Mouse (Mus musculus) heart, embryonic 14.5 days (tissue): ENCODE results near the gene Disp2. TPM values are rescaled to one million over a fixed set of nuclear protein-coding genes. Genes with fewer than 3 reads are reported as not detected.

Source experiments
- ATAC-seq: fragments of 200-750 bp; cut with Nextera tagmentation; 2 replicates; pipeline ENCODE4 v1.8.0; 2017; ENCODE audit warnings: low read depth, moderate TSS enrichment; ENCODE audit not compliant: insufficient number of reproducible peaks, insufficient read depth, low FRiP score
- H3K27ac ChIP-seq, 2 experiments: fragments of 200-500 bp in 1 of 2; fragments of 300-500 bp in 1 of 2; sonication (generic) in 1 of 2; replicated peaks in 1 of 2; 2 replicates each; pipeline ENCODE4 v1.5.1; 2012 to 2014; ENCODE audit warnings: low read depth in 2 of 2, low read length in 2 of 2, control low read depth in 1 of 2, mild to moderate bottlenecking in 1 of 2, mixed read lengths in 1 of 2; ENCODE audit not compliant: control insufficient read depth in 1 of 2, insufficient read depth in 1 of 2
- H3K27me3 ChIP-seq: fragments of 300-500 bp; sonication (generic); 2 replicates; pipeline ENCODE4 v1.6.1; 2014; ENCODE audit warnings: mild to moderate bottlenecking, low read length, control low read depth; ENCODE audit not compliant: control insufficient read depth, insufficient read depth
- H3K36me3 ChIP-seq: fragments of 300-500 bp; sonication (generic); 2 replicates; pipeline ENCODE4 v1.6.1; 2014; ENCODE audit warnings: mild to moderate bottlenecking, control low read depth, low read length, mixed read lengths; ENCODE audit not compliant: control insufficient read depth, insufficient read depth
- H3K4me1 ChIP-seq, 2 experiments: fragments of 200-500 bp in 1 of 2; fragments of 300-500 bp in 1 of 2; sonication (generic) in 1 of 2; 2 replicates each; pipeline ENCODE4 v1.6.1; 2012 to 2014; ENCODE audit warnings: low read length in 2 of 2, control low read depth in 1 of 2, mixed read lengths in 1 of 2; ENCODE audit not compliant: control insufficient read depth in 2 of 2, insufficient read depth in 2 of 2
- H3K4me2 ChIP-seq: fragments of 300-500 bp; sonication (generic); 2 replicates; pipeline ENCODE4 v1.6.1; 2014; ENCODE audit warnings: mild to moderate bottlenecking, low read length
- H3K4me3 ChIP-seq, 2 experiments: fragments of 200-500 bp in 1 of 2; fragments of 300-500 bp in 1 of 2; sonication (generic) in 1 of 2; 2 replicates each; pipeline ENCODE4 v1.5.1; 2012 to 2014; ENCODE audit warnings: low read length in 2 of 2, mild to moderate bottlenecking in 2 of 2, control low read depth in 1 of 2, low read depth in 1 of 2, moderate library complexity in 1 of 2; ENCODE audit not compliant: control insufficient read depth in 1 of 2, insufficient read depth in 1 of 2
- H3K9ac ChIP-seq: fragments of 300-500 bp; sonication (generic); 2 replicates; pipeline ENCODE4 v1.6.1; 2014; ENCODE audit warnings: mild to moderate bottlenecking, low read length
- H3K9me3 ChIP-seq: fragments of 300-500 bp; sonication (generic); 2 replicates; pipeline ENCODE4 v1.6.1; 2016; ENCODE audit warnings: low read length, control low read depth; ENCODE audit not compliant: control insufficient read depth
- WGBS: fragments of 180-500 bp; shearing (Covaris S2); extraction: QIAGEN DNeasy Blood & Tissue Kit; methylation state at CpG from one replicate; pipeline ENCODE4 v1.1.7; 2014; 5-methylcytosine and 5-hydroxymethylcytosine counted together
- polyA plus RNA-seq: library from polyadenylated mRNA; unstranded; fragments of >200 nt; fragmentation: Nextera tagmentation; extraction: Ambion mirVana; gene quantifications from 2 replicates; pipeline ENCODE4 v1.2.1, GENCODE M21; 2014

The Disp2 gene
- polyA plus RNA-seq, 1 experiment from 2014 or later: 0.27 TPM

DNA sequence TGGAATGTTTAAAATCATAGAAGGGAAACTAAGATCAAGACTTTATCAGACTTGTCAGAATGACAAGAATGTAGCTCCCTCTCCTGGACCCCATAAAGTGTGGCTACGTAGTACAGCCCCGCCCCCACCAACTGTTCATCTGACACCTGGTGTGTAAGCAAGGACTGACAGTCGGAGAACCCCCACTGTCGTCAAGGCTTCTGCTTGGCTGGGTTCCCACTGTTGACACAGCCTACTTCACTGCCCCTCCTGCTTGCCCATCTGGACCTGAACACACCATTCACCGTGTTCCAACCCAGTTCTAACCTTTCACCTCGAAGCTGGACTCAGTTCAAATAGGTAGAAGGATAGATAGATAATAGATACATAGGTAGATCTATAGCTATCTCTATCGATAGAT is 66.7 kb downstream of the Disp2 start:
- no peak overlapping the region for H3K9ac ChIP-seq
- H3K4me2 ChIP-seq: no peak overlapping the region
- no peaks in the 10 kb centered on the region for H3K9me3 ChIP-seq
- H3K36me3 ChIP-seq: no peaks in the 10 kb centered on the region
- no peak overlapping the region for H3K27ac ChIP-seq
- no peaks in the 10 kb centered on the region for H3K27me3 ChIP-seq
- no peak for ATAC-seq
- no peak overlapping the region for H3K4me3 ChIP-seq
- peaks cover 3 to 4% of the 10 kb centered on the region in 2 experiments; a peak in 1 of 4 replicates for H3K4me1 ChIP-seq
- WGBS: 43% methylated on average over 7 of the region's 7 CpGs

- no peak overlapping the region for H3K9ac ChIP-seq
- H3K4me2 ChIP-seq: no peak overlapping the region
- no peak overlapping the region for H3K27ac ChIP-seq
- no peak for ATAC-seq
- H3K4me3 ChIP-seq: no peak overlapping the region
- H3K4me1 ChIP-seq: no peaks in the 10 kb centered on the region
- WGBS: 30% methylated on average over 3 of the region's 3 CpGs
- H3K27me3 ChIP-seq: no peaks in the 10 kb centered on the region
- H3K36me3 ChIP-seq: no peaks in the 10 kb centered on the region
- H3K9me3 ChIP-seq: no peaks in the 10 kb centered on the region
Observed at GRCm38 (mm10) chr2:118851756-118852155, 72.2 kb downstream of the Disp2 start.

Other genes with a start within 250 kb of the Disp2 start
- 2.1 and 6.3 TPM in 2 replicates for gene Bmf, start 230.0 kb upstream of the Disp2 start, polyA plus RNA-seq
- gene Bub1b, start 181.5 kb upstream of the Disp2 start, polyA plus RNA-seq: 66.8 and 67.1 TPM in 2 replicates
- gene Pak6, start 116.4 kb upstream of the Disp2 start, polyA plus RNA-seq: 8.3 and 8.6 TPM in 2 replicates
- gene Ankrd63, start 75.8 kb upstream of the Disp2 start, polyA plus RNA-seq: 2.1 and 3.0 TPM in 2 replicates
- 2.0 and 2.6 TPM in 2 replicates for gene Plcb2, start 51.3 kb upstream of the Disp2 start, polyA plus RNA-seq
- gene Inafm2, start 34.0 kb upstream of the Disp2 start, polyA plus RNA-seq: 64.4 and 68.0 TPM in 2 replicates
- gene Ccdc9b, start 17.1 kb upstream of the Disp2 start, polyA plus RNA-seq: 1.7 and 2.2 TPM in 2 replicates
- gene Phgr1, start 7.0 kb upstream of the Disp2 start, polyA plus RNA-seq: not detected in 2 replicates
- gene Knstrn, start 34.3 kb downstream of the Disp2 start, polyA plus RNA-seq: 89.1 and 106 TPM in 2 replicates
- gene Ivd, start 82.2 kb downstream of the Disp2 start, polyA plus RNA-seq: 70.6 and 75.6 TPM in 2 replicates
- gene Bahd1, start 120.7 kb downstream of the Disp2 start, polyA plus RNA-seq: 1.0 and 1.6 TPM in 2 replicates
- gene Chst14, start 146.8 kb downstream of the Disp2 start, polyA plus RNA-seq: 21.3 and 25.7 TPM in 2 replicates
- 17.7 and 17.9 TPM in 2 replicates for gene Ccdc32, start 249.7 kb downstream of the Disp2 start, polyA plus RNA-seq